Mouse (Mus musculus) c-Kit-positive CD71-negative TER-119-negative erythroid progenitor cells, embryonic 14.5 days (primary cell): ENCODE data around the gene Ube2o.
"Not testable (repeated sequence)": the region's sequence is repeated elsewhere in the genome, so short reads cannot be mapped to it uniquely, and the experiment has no call there.

Experiments
- DNase-seq: peaks from one replicate; pipeline ENCODE4 v3.0.0-alpha.2; 2013; ENCODE audit warnings: low read depth

Ube2o gene

GRCm38 (mm10) chr11:116513531-116514038 lies 67.7 kb downstream of the Ube2o start:
- no peak for DNase-seq

DNA sequence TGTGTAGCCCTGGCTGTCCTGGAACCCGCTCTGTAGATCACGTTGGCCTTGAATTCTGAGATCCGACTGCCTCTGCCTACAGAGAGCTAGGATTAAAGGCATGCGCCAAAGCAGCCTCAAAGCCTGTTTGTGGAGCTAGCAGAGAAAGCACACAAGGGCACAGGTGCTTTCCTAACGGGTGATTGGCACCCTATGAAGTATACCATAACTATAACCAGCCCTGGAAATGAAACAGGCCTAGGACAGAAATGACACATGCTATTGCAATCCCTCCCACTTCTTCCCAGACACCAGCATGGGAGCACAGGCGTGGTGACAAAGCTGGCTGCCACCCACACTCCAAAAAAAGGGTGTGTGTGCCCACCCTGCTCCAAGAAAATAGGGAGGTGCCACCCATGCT lies 68.3 kb downstream of the Ube2o start:
- DNase-seq, result no peak

GRCm38 (mm10) chr11:116512154-116512553 lies 69.1 kb downstream of the Ube2o start:
- no peak for DNase-seq

DNA sequence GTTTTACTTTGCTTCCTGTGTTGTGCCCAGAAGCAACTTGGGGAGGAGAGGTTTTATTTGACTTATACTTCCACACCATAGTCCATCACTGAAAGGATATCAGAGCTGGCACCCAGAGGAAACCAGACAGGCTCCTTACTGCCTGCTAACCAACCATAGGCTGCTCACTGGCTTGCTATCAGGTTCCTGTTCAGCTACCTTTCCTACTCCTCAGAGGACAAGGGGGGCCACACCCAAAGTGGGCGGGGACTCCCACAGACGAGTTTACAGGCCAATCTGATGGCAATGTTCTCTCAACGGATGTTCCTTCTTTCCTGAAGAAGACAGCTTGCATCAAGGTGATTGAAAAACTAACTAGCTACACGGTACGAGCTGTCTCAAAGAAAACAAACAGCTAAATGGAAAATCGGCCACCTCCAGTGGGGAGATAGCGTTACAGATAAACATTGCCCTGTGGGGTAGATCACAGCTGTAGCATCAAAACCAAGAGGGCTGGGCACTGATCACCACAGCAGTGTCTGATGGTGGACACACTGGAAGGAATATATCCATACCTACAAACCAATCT lies 69.9 kb downstream of the Ube2o start:
- no peak for DNase-seq

- DNase-seq, result no peak
Measured at GRCm38 (mm10) chr11:116508689-116509088, 72.6 kb downstream of the Ube2o start.

DNA sequence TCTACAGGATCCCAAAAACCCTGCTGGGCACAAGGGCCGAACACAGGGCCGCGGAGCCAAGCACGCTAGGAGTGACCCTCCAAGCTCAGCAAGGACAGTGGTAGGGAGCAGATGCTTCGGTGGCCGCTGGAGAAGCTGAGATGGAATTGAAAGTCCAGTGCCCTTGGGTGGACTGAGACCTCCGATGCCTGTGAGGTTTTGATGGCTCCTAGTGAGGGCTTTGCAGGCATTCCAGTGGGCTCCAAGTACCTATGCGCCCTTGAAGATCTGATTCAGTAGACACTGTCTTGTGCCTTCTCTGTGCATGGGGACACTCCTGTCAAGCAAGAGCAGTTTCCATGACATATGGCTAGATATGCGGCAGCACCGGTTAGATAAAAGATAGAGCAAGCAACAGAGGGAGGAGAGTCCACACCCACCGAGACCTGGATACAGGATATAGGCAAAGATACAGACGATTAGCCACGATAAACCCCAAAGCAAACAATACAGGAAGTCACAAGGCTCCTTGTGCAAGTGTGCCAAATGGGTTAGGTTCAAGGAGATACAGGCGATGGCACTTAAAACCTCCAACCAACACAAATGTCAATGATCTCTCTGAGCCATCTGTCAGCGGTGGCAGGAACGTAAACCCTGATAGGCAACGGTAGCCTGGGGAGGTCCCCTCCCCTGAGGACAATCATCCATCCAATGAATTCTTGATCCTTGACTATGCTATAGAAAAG lies 74.9 kb downstream of the Ube2o start:
- no peak for DNase-seq

- no peak for DNase-seq
Measured at GRCm38 (mm10) chr11:116505573-116505972, 75.7 kb downstream of the Ube2o start.

DNA sequence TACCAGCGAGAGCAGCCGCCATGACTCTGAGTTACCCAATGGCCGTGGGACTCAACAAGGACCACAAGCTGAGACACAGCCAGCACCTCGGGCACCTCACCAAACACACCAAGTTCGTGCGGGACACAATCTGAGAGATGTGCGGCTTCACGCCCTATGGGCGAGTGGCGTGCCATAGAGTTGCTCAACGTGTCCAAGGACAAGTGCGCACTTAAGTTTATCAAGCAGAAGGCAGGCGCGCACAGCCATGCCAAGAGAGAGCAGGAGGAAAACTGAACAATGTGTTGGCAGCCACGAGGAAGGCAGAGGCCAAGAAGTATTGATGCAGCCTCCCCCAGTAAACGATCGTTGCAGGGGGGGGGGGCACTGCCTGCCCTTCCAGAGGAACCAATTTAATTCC lies 76.7 kb downstream of the Ube2o start:
- DNase-seq, result no peak

DNA sequence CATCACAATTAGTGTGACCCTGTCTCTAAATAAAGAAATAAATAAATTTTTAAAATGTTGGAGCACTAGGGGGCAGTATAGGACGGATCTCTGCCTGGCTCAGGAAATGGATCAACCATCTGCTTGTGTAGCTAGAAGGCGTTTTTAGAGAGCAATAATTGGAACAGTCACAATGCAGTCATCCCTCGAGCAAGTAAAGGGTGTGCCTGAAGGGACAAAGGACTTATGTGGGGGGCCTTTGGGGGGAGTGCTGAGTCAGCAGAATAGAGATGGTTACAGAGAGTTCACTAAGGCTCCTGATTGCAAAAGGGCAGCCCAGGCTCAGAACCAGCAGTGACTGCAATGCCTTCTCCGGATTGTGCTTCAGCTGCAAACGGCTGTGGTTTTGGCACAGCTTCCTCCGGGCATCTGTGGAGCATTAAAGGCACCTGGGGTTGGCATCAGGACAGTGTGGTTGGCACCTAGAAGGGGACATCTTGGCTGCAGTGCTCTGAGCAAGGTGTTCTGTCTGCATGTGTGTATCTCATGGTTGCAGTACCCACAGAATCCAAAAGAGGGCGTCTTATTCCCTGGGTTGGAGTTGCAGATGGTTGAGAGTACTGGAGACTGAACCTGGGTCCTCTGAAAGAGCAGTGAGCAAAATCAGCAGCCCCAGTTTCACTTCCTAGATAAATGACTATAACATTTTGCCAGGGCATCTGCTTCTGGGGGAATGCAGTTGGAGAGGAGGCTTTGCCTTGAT lies 80.1 kb downstream of the Ube2o start:
- peak; percentile 59 for DNase-seq

DNA sequence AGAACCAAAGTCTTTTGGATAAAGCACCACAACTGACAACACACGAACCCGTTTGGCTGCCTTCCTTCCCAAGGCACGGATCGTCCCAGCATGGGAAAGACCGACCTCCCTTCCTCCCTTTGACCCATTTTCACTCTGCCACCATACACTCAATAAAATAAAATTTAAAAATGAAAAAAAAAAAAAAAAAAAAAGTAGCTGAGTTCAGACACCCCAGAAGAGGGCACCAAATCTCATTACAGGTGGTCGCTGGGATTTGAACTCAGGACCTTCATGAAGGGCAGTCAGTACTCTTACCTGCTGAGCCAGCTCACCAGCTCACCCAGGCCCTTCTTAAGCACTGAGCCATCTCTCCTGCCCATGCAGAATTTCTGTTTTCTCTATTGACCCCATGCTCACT lies 82.2 kb downstream of the Ube2o start:
- no peak for DNase-seq

GRCm38 (mm10) chr11:116498596-116498995 lies 82.7 kb downstream of the Ube2o start:
- no peak for DNase-seq

DNA sequence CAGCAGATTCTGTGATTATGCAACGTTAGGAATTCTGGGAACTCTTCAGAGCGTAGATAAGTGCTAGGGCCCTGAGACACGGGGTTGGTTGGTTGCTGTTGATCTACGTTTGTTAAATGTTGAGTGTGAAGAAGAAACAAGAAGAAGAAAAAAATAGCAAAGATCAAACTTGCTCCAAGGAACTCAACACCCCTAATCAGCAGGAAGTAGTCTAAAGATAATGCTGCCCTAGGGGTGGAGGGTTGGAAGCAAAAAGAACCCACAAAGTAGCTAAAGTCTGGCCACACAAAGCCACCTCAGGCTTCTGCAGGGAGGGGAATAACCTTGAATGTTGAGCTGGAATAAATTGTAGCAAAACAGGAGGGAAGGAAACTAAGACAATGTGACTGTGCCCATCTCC lies 83.9 kb downstream of the Ube2o start:
- DNase-seq, result no peak

- DNase-seq, result no peak
Measured at GRCm38 (mm10) chr11:116494474-116495174, 86.6 kb downstream of the Ube2o start.

- DNase-seq, result peak; percentile 67
Measured at GRCm38 (mm10) chr11:116493795-116494252, 87.4 kb downstream of the Ube2o start, which contains the start of gene Prpsap1. Gene Prpsap1 (minus strand): TSS chr11:116494202.

DNA sequence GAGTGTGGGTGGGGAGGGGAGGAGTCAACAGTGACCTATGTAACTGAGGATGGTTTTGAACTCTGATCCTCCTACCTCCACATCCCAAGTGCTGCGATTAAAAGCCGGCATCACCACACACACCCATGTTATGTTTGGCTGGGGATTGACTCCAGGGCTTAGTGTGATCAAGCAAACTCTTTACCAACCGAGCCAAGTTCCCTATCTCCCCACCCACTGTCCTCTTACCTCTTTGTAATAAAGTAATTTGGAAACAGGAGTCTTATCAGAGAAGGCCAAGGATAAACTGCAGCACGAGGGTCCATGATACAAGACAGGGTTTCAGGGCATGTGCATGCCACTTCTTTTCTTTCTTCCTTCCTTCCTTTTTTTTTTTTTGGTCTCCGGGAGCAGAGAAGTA lies 88.1 kb downstream of the Ube2o start:
- no peak for DNase-seq

- DNase-seq, result not testable (repeated sequence)
Measured at GRCm38 (mm10) chr11:116492507-116492906, 88.7 kb downstream of the Ube2o start.

- DNase-seq, result no peak
Measured at GRCm38 (mm10) chr11:116491338-116491737, 89.9 kb downstream of the Ube2o start.

DNA sequence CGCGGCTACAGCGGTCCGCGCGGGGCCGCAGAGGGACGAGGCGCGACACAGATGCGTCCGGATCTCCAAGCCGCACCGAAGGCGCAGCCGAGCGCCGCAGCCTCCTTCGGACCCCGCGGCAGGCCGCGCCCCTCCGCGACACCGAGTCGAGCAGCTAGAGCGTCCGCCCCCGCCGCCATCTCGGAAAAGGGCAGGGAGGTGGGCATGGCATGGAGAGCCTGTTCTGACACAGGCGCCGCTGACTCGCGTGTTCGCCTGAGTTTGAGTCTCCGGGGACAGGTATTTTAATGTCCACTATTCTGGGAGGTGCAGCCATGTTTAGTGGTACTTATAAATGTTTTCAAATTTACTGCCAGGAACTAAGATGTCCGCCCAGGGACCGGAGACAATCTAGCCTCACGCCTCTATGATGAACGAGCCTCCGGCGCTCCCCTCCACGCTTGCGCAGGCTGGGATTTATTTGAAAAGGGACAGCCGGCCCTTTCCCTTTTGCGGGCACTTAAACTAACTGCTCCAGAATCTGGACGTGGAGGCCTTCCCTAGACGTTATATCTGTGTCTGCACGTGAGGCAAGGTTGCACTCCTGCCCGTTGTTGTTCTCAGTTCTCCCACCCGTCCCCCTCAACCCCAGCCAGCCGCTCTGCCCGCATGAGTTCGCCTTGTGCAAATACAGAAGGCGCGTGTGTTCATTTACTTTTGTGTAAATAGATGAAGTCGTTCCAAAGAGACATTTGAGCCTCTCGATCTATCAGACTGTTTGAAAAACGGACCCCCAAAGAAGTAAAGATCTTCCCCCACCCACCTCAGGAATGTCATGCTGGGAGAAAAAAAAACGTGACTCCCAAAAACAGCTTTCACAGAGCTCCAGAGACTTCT lies 90.8 kb downstream of the Ube2o start:
- peak; percentile 86 for DNase-seq

- no peak for DNase-seq
Measured at GRCm38 (mm10) chr11:116489771-116490231, 91.4 kb downstream of the Ube2o start.

- DNase-seq, result no peak
Measured at GRCm38 (mm10) chr11:116488693-116489375, 92.4 kb downstream of the Ube2o start.
